Mouse (Mus musculus): ENCODE data around the gene BC025920.

The BC025920 gene

DNA sequence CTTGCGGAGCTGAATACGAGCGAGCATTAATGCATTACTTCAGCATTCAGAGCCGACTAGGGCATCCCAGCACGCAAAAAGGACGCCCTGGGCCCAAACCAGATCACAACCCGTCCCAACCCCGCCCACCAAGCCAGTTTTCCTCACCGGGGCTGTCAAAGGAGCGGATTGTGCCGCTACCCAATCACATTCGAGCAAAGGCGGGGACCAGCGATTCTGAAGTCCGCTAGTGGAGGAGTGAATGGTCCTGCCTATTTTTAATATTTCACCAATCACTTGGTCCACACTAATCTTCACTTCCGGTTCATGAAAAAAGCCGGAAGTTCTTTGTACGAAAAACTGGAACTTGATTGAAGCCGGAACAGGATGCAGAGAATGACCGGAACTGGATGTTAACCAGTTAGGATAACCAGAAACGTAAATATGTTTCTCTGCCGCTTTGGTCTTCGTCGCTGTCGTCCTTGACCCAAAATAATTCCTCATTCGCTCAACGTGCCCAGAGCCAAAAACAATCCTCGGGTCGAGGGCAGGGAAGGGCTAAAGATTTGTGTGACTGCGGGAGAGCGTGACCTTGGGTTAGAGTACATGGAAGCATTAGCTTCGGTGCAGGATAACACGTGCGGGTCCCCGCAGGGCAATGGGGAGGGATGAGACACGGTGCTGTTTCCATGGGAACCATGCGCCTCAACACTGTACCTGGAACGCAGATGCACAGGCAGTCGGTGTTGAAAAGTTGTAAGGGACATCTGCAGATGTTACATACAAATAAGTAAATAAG is at the start of gene BC025920:
Gene BC025920 (plus strand): TSS at position 297 of the 778 bp plus-strand sequence.
- DNase-seq (ENCODE audit: low spot score) = peak; percentile 95

DNA sequence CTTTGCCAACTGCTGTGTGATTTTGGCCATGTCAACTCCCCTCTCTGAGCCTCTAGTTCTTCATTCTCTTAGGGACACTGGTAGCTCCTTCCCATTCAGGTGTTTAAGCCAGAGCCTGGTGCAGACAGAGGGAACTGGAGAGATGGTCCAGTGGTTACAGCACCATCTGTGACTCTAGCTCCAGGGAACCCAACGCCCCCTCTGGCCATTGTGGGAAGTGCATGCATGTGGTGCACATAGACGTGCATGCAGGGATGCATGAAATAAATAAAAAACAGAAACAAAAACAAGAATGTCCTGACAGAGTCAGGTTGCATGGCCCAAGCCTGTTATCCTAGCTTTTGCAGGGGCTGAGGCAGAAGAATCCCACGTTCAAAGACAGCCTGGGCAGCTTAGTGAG is 49.8 kb upstream of the BC025920 start:
- DNase-seq (ENCODE audit: low spot score) = no peak

DNA sequence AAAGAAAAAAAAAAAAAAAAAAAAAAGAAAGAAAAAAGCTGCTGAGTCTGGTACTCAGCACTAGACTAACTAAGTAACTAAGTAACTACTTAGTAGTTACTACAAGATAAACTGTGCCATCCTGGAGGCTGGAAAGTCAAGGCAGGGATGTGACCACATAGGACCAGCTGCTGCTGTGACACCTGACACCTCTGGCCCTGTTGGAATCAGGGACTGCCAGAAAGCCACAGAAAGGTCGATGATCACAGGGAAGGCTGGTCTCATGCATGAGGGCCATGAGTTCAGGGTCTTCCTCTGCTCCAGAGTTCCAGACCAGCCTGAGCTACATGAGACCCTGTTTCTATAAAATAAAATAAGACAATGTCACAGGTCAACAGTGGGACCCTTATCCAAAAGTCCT is 48.6 kb upstream of the BC025920 start:
- DNase-seq (ENCODE audit: low spot score) = no peak

DNA sequence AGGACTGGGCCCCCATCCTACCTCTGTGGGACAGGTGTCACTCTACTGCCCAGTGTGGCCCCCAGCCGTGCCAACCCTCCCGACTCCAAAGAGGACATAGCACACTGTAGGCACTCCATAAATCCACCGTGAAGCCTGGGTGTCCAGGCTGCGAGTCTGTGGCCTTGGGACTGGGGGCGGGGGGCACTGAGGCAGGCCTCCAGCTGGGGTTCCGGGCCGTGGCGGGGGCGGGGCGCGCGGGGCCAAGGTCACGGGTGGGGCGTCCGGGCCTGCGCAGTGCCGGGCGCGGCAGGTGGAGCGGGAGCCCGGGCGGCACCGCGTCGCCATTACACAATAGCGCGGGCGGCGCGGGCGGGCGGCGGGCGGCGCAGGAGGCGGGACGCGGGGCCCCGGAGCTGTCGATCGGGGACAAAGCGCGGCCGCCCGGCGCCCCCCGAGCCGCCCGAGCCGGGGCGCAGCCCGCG is 46.9 kb upstream of the BC025920 start, which contains the start of gene Aes:
Gene Aes (plus strand): TSS at position 326 of the 464 bp plus-strand sequence.
- peak; percentile 97 for DNase-seq (ENCODE audit: low spot score)

DNA sequence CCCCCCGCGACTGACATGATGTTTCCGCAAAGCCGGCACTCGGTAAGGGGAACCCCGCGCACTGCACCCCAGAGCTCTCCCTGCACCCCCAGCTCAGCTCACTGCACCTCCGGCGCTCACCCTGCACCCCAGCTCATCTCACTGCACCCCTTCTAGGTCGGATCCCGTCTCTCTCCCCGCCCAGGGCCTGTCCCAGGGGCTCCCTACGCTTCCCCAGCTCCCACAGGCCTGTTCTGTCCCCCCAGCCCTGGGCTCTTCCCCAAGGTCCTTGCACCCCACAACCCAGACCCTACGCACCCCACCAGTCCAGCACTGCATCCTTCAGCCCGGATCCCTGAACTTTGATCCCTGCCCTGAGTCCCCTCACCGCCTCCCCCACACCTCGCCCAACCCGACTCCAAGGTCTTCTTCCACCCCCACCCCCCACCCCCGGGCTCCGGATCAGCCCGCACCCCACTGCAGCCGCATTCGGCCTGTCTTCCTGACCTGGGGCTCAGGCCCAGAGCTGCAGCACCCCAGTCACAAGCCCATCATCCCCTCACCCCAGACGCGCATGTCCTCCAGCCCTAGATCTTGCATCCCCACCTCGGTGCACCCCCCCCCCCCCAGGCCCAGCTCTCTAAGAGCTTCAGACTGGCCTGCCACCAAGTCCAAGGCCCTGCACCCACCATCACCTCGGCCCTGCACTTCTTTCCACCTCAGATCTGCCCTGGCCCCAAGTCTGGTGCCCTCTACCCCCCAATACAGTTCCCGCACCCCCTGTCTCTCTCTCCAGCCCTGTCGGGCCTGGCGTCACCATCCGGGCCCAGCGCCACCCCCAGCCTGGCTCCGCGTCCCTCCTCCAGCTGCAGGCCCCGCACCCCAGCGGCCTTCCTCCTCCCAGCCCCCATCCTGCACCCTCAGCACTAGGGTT is 46.2 kb upstream of the BC025920 start:
- DNase-seq (ENCODE audit: low spot score) = peak; percentile 83

DNA sequence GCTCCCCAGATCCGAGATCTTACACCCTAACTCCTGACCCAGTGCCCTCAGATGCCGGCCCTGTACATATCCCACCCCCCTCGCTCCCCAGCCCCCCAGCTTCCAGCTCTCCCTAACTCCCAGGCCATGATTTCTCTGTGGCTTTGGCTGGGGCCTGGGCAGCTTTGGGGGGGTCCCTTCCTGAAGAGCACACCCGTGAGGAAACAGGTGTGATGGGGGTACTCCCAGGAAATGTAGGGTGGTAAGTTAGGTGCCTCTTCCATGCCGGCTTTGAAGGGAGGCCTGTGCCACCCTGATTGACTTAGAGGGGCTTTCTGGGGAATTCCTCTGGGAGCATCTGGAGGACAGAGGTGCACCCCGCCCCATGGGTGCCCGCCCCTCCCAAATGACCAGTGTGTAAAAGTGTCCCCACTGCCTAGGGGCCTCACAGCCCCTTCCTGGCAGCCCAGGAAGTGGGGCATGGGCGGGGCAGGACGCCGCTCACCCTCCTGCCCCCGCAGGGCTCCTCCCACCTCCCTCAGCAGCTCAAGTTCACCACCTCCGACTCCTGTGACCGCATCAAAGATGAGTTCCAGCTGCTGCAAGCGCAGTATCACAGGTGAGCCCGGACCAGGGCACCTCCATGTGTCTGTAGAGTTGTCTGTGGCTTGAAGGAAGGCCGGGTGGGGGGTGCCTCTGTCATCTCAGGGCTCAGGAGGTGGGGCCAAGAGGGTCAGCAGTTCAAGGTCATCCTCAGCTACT is 45.2 kb upstream of the BC025920 start:
- no peak for DNase-seq (ENCODE audit: low spot score)

DNA sequence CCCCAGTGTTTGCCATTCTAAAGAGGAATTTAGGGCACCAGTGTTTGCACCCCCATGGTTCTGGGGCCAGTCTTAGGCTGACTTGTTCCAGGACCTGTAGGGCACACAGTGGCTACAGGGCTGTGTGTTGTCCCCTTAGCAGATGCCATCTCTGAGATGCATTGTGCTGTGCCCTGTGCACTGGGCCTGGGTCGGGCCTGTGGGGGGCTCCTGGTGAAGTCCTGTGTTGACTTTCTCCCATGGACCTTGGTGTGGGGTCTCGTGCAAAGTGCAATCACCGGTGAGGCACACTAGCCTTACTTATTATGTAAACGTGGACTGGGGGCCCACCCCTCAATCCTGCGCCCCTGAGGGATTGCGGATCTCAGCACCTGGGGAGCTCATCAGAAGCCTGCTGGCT is 43.7 kb upstream of the BC025920 start:
- no peak for DNase-seq (ENCODE audit: low spot score)

DNA sequence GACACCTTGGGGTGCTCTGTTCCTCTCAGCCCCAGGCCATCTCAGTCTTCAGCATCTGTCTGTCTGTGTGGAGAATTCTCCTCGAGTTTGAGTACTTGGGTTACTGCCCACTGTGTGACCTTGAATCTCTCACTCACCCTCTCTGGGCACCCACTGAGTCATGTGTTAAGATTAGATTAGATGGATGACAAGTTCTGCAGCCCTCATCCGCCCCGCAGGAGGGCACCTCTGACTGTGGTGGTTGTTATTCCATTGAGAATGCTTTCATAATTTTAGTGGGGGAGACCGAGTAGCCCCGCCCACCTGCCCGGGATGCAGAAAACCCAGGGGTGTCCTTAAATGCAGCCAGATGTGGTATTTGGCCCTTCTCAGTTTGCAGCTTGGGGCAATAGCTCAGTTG is 42.6 kb upstream of the BC025920 start:
- peak; percentile 72 for DNase-seq (ENCODE audit: low spot score)

DNA sequence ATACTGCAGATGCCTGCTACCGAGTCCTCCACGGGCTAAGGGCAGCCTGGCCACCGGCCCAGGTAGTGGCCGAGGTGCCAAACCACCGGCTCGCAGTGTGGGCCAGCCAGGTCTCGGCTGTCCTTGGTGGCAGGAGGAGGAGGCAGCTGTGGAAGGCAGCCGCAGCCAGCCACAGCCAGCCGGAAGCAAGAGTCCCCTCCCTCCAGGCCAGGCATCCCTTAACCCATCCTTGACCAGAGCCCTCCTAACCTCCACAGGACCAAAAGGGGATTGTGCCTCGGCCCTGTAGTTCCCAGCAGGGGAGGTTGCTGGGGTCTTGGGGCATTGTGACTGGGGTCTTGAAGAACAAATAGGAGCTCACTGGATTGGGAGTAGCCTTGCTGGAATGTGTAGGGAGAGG is 41.9 kb upstream of the BC025920 start:
- DNase-seq (ENCODE audit: low spot score) = peak; percentile 72

DNA sequence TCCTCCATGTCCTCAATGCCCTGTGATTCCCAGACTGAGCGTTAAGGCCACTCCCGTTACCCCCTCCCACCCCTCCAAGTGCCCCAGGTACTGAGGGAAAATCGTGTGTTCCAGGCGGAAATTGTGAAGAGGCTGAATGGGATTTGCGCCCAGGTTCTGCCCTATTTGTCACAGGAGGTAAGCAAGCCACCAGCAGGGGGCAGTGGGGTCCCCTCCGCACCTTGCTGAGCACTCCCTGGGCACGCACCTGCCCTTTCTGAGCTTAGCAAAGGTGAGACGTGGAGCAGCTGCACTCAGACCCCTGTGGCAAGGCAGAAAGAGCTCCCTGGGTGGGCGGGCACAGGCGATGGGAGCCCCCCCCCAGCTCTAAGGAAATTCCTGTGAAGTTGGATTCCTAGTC is 41.3 kb upstream of the BC025920 start:
- DNase-seq (ENCODE audit: low spot score) = peak; percentile 83

DNA sequence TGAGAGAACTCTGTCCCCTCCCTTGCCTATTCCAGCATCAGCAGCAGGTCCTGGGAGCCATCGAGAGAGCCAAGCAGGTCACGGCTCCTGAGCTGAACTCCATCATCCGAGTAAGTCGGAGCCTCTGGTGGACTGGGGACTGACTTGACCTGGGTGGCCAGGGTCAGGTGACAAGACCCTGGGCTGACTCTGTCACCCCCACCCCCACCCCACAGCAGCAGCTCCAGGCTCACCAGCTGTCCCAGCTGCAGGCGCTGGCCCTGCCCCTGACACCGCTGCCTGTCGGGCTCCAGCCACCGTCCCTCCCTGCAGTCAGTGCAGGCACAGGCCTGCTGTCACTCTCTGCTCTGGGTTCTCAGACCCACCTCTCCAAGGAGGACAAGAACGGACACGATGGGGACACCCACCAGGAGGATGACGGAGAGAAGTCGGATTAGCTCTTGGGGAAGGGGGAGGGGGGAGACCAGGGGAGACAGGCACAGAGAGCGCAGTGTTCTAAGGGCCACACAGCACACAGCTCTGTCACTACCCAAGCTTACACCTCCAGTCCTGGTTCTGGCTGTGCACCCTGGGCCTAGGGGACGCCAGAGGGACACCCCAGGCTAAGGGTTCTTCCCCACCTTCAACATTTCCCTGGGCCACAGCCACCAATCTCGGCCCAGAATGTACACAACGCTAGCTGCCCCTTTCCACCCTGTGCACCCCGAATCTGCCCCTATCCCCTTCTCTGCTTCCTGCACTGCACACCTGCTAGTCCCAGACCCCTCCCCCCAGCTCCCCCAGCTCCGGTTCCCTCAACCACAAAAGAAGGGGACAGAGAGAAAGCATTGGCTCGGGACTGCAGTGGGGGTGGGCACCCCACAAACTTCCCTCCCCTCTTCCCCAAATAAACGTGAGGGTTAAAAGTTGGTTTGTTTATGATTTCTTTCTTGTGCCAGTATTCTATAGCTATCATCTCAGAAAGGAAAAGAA is 40.5 kb upstream of the BC025920 start:
- no peak for DNase-seq (ENCODE audit: low spot score)

DNA sequence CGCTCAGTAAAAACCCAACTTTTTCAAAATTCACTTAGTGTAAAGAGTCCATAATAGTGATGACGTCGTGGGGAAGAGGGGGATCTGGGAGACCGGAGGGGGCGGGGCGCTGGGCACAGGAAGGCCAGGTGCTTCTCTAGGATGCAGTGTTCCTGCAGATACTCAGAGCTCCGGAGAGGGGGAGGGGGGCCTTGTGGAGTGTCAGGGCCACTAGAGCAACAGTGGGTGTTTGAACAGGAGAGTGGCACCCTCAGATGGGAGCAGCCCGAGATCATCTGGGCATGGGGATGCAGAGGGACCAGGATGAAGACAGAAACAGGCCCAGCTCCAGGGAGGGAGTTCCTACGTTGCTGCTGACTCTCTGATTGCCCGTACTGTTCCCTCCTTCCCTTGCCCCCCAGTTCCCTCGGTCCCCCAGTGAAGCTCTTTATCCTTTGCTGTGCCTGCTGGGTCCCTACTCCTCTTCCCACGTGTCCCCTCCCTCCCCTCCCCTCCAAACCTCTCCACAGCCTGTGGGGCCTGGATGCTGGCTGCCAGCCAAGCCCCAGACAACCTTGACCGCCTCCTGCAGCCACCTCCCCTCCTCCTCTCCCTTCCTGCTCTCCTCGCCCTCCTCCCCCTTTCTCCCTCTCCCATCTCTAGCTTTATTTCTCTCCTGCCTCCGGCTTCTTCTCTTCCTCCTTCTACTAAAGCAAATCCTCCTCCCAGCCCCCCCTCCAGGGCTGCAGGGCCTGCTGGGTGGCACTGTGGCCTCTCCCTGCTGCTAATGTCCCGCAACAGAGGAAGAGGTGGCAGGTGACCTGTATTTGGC is 37.5 kb upstream of the BC025920 start:
- peak; percentile 85 for DNase-seq (ENCODE audit: low spot score)

DNA sequence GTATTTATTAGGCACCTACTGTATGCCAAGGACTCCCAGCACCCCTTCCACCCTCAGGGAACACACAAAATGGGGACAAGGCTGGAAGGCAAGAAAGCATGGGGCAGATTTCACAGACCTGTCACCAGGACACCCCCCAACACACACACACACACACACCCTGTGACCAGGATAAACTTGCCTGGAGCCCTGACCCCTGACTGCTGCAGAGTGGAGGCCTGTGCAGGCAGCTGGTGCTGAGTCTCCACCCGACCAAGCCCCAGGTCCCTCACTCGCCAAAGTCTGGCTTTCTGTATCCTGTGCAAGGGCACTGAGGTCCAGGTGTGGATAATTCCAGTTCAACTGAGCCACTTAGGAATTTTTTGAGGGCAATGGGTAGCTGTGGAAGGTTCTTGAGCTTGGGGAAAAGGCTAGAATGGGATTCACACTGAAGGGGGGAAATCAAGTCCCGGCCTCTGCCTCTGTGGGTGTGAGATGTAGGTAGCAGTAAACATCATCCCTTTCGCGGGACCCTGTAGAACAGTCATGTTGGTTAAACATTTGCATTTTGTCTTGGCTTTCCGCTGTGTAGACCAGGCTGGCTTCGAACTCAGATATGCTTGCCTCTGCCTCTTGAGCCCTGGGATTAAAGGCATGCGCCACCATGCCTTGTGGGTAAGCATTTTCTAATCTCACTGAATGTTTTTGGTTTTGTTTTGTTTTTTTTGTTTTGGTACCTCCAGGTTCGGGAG is 36.4 kb upstream of the BC025920 start:
- DNase-seq (ENCODE audit: low spot score) = no peak

DNA sequence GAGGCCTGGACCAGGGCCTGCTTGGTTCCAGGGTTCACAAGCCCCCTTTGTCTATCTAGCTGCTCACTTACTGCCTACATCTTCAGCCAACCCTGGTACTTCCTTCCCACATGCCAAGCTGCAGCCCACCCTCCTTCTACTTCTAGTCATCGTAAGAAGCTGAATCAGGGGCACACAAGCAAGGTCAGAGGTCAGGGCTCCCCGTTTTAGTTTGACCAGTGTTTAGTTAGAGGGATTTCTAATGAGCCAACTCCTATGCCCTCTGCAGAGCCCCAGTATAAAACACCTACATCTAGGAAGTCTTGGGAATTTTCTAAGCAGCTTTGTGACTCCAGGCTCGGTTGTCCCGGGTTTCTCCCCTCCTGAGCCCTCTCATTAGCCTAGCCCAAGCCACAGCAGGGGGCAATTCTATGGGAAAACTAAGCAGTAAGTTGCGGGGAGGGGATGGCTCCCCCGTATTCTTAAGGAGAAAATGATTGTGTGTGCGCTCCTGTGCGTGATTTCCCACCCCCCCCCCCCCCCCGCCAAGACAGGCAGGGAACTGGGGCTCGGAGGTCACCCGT is 35.8 kb upstream of the BC025920 start:
- no peak for DNase-seq (ENCODE audit: low spot score)

DNA sequence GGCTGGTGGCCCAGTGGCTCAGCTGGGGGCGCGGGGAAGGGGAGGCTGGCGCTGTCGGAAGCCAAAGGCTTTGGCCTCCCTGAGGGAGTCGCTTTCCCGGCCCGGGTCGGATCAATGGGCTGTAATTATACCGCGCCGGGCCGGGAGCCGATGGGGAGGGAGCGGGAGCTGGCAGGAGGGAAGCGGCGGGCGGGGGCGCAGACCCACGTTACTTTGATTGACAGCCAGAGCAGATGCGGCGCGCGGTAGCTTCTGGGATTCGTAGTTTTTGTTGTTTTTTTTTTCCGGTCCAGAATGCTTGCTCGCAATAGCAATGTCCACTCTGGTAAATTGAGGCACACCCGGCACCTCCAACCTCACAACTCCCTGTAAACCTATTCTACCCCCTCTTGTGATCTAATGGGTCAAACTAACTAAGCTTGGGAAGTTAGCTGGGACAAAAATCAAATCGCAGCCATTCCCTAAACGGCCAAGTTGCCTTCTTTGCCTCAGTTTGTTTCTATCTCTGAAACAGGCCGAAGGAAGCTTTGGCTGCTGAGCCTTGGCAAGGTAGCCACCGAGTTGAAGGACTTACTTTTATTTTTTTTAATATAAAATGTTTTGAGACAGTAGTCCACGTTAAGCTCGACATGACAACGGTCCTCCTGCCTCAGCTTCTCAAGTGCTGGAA is 35.1 kb upstream of the BC025920 start:
- DNase-seq (ENCODE audit: low spot score) = peak; percentile 96

DNA sequence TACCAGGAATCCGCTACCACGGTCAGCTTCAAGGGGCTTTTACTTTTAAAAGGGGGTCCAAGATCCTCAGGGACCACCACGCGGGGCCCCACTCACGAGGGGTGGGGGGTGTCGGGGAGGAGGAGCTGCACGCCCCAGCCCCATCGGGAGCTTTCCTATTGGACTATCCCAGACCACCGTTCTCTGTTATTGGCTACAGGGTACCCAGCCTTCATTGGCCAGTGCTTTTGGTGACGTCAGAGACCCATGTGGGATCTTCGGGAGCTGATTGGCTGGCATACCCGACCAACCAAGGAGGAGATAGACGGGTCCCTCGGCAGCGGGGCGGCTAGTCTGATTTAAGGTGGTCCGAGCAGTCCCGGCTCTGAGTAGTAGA is 34.6 kb upstream of the BC025920 start:
- peak; percentile 97 for DNase-seq (ENCODE audit: low spot score)

DNA sequence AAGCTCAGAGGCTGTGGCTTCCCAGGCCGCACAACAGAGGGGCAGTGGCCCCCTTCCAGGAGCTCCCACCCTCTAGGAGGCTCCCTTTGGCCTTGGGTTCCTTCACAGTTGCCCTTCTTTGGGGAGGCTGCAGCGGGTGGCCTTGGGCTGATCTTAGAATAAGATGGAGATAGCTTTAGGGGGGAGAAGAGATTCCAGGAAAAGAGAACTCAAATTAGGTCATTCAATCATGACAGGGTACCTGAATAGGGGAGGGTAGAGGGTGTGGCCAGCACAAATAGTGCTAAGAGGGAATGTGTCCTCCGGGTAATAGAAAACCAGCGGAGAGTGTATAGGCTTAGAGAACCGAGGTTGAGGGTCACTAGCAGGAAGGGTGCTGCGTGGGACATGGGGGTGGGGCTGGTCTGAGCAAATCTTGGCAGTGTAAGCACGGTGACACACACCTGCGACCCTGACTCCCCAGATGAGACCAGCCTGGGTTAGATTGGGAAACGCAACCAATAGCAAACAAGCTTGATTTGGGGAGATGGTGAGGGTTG is 33.9 kb upstream of the BC025920 start:
- peak; percentile 62 for DNase-seq (ENCODE audit: low spot score)

DNA sequence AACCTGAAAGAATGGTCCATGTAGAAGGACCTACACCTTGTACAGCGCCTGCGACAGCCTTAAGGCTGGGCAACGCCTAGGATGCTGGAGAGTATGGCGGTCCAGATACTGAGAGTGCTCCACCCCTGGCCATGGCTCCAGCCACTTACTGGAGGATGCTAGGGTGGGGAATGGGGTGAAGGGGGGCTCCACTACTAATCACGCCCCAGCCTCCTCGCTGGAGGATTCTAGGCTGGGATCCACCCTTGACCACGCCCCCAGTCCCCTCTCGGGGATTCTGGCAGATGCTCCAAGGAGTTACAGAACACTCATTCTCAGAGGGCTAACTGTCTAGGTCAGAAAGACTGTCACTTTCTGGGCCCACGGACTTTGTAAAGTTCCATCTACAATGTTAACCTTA is 33.1 kb upstream of the BC025920 start:
- peak; percentile 85 for DNase-seq (ENCODE audit: low spot score)
